Mouse (Mus musculus): ENCODE results near the gene Ccdc148.

The Ccdc148 gene

DNA sequence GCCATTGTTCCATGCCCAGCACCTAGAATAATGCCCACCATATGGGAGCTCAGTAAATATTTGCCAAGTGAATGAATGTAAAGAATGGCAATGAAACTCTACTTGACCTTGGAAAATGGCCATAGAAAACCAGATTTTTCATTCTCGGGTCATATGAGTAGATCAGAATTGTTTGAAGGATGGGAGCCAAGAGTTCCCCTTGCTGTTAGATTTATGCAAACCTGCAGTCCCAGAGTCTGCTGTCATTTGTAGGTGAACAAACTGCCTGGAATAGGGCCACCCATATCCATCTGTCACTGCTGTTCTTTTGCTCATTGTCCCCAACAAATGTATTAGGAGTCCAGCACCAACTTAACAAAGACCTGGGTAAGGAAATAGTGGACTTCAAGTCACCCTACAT lies 377.0 kb downstream of the Ccdc148 start:
- DNase-seq (ENCODE audit: low spot score), result no peak

- DNase-seq (ENCODE audit: low spot score), result no peak
These were observed 381.4 kb downstream of the Ccdc148 start for GRCm38 (mm10) chr2:58778986-58779495.

DNA sequence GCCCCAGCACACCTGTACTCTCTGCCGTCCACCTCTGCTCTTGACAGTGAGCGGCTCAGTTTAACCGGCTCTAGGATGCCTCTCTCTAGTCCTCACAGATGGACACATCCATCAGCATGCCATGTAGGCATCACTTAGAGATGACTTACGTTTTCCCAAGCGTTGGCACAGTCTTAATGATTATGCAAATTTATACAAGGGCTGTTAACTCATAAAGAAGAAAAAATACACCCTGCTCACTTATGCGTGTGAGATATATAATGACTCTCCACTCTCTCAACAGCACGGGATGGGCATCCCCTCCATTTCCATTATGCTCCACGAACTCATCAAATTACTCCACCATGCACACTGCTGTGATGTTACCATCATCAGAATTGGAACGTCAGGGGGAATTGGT lies 386.6 kb downstream of the Ccdc148 start:
- DNase-seq (ENCODE audit: low spot score), result no peak

Data from c-Kit-positive CD71-positive TER-119-positive erythroid progenitor cells, embryonic 14.5 days (primary cell).